Mouse (Mus musculus) intestine, embryonic 15.5 days (tissue): ENCODE results near the gene Tulp1. TPM values are rescaled to one million over a fixed set of nuclear protein-coding genes. Genes with fewer than 3 reads are reported as not detected.
"Not testable (repeated sequence)": the region's sequence is repeated elsewhere in the genome, so short reads cannot be mapped to it uniquely, and the experiment has no call there.

Source experiments
- ATAC-seq: fragments of 200-750 bp; cut with Nextera tagmentation; 2 replicates; pipeline ENCODE4 v1.8.0; 2017; ENCODE audit warnings: moderate TSS enrichment, moderate library complexity
- H3K27ac ChIP-seq: fragments of 300-500 bp; sonication (generic); 2 replicates; pipeline ENCODE4 v1.5.1; 2015; ENCODE audit warnings: mild to moderate bottlenecking, inconsistent platforms
- H3K27me3 ChIP-seq: fragments of 300-500 bp; sonication (generic); replicated peaks from 2 replicates; pipeline ENCODE4 v1.6.1; 2015; ENCODE audit warnings: inconsistent platforms
- H3K36me3 ChIP-seq: fragments of 300-500 bp; sonication (generic); 2 replicates; pipeline ENCODE4 v1.6.1; 2015; ENCODE audit warnings: inconsistent platforms
- H3K4me1 ChIP-seq: fragments of 300-500 bp; sonication (generic); replicated peaks from 2 replicates; pipeline ENCODE4 v1.6.1; 2015; ENCODE audit warnings: inconsistent platforms
- H3K4me2 ChIP-seq: fragments of 300-500 bp; sonication (generic); replicated peaks from 2 replicates; pipeline ENCODE4 v1.6.1; 2015; ENCODE audit warnings: mild to moderate bottlenecking, inconsistent platforms
- H3K4me3 ChIP-seq: fragments of 300-500 bp; sonication (generic); replicated peaks from 2 replicates; pipeline ENCODE4 v1.5.1; 2015; ENCODE audit warnings: inconsistent platforms
- H3K9ac ChIP-seq: fragments of 300-500 bp; sonication (generic); 2 replicates; pipeline ENCODE4 v1.6.1; 2015; ENCODE audit warnings: inconsistent platforms
- H3K9me3 ChIP-seq: fragments of 300-500 bp; sonication (generic); 2 replicates; pipeline ENCODE4 v1.6.1; 2016; ENCODE audit warnings: inconsistent platforms
- WGBS: fragments of 180-500 bp; shearing (Covaris S2); methylation state at CpG from one replicate; pipeline ENCODE4 v1.1.7; 2015; 5-methylcytosine and 5-hydroxymethylcytosine counted together
- polyA plus RNA-seq: library from polyadenylated mRNA; unstranded; fragments of >200 nt; fragmentation: Nextera tagmentation; extraction: Ambion mirVana; gene quantifications from 2 replicates; pipeline ENCODE4 v1.2.1, GENCODE M21; 2015

Tulp1 gene
- 3.6 and 4.1 TPM in 2 replicates for polyA plus RNA-seq

- H3K27ac ChIP-seq: no peak within 1 kb of the TSS
- H3K4me2 ChIP-seq: peak within 1 kb of the TSS; percentile 55
- H3K27me3 ChIP-seq: peaks cover 33% of the 10 kb centered on the region
- H3K9me3 ChIP-seq: no peaks in the 10 kb centered on the region
- peak within 1 kb of the TSS; percentile 28; the same call in 1 of the 2 replicates for H3K9ac ChIP-seq
- no peaks in the 10 kb centered on the region for H3K36me3 ChIP-seq
- peak within 1 kb of the TSS; percentile 24 for H3K4me3 ChIP-seq
- no peak; the same call in 1 of the 2 replicates for ATAC-seq
- peaks cover 22% of the 10 kb centered on the region for H3K4me1 ChIP-seq
- WGBS: 48% methylated on average over 8 of the region's 8 CpGs
These were observed at the start of gene Tulp1 for GRCm38 (mm10) chr17:28365122-28365521. Gene Tulp1 (minus strand): TSS chr17:28365222.

GRCm38 (mm10) chr17:28411381-28411960 lies 46.4 kb upstream of the Tulp1 start:
- Histone ChIP-seq H3K27ac (no peak overlapping the region), H3K9ac (no peak overlapping the region), H3K9me3 (no peaks in the 10 kb centered on the region), H3K4me1 (no peaks in the 10 kb centered on the region), H3K36me3 (peaks cover 7% of the 10 kb centered on the region; the same call in 1 of the 2 replicates), H3K27me3 (no peaks in the 10 kb centered on the region), H3K4me2 (no peak overlapping the region), H3K4me3 (no peak overlapping the region)
- ATAC-seq: no peak
- WGBS: 78% methylated on average over 10 of the region's 10 CpGs

- Histone ChIP-seq H3K4me1 (no peaks in the 10 kb centered on the region), H3K9ac (no peak overlapping the region), H3K4me2 (no peak overlapping the region), H3K36me3 (peaks cover 11% of the 10 kb centered on the region; the same call in 1 of the 2 replicates), H3K9me3 (no peaks in the 10 kb centered on the region), H3K27ac (no peak overlapping the region), H3K4me3 (no peak overlapping the region), H3K27me3 (no peaks in the 10 kb centered on the region)
- ATAC-seq: no peak
- 87% methylated on average over 4 of the region's 4 CpGs for WGBS
These were observed 45.7 kb upstream of the Tulp1 start for GRCm38 (mm10) chr17:28410731-28411130.

- Histone ChIP-seq H3K27me3 (no peaks in the 10 kb centered on the region), H3K36me3 (peaks cover 11% of the 10 kb centered on the region; the same call in 1 of the 2 replicates), H3K4me3 (no peak overlapping the region), H3K9me3 (no peaks in the 10 kb centered on the region), H3K4me2 (no peak overlapping the region), H3K4me1 (no peaks in the 10 kb centered on the region), H3K27ac (peak overlapping the region; percentile 27; the same call in 1 of the 2 replicates), H3K9ac (no peak overlapping the region)
- ATAC-seq: peak; percentile 57
- 57% methylated on average over 5 of the region's 5 CpGs for WGBS
These were observed 43.4 kb upstream of the Tulp1 start for GRCm38 (mm10) chr17:28408251-28408918.

DNA sequence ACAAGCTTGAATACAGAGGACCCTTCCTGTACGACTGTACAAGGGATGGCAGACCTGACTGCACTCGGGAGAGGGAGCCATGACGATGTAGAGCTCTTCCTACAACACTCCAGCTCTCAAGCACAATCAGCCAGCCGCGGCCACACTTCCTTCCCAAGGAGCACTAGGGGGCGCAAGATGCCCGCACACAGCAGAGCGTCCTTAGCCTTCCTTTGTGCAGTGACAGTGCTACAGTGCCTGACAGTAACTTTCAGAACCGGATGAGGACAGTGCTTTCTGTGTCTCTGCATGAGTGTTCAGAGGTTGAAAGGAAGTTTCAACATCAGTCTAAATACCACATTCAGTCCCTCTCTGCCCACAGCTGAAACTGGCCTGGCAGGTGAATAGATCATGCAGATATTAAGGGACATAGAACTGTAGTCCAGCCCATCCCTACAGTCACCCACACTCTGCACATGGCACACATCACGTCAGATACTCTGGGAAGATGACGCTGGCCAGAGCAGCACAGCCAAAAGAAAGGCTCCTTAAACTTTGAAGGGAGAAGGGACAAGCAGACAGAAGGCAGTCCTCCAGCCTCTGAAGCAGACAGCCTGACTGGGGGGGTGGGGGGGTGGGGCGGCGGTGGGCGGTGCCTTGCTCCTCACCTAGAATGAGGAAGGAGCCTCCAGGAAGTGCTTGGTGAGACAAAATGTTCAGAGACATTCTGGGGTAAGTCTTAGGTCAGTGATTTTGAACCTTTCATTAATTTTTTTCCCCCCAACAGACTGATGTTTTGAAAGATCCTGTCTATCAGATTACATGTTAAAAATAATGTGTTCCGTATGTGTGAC lies 42.6 kb upstream of the Tulp1 start:
- Histone ChIP-seq H3K9ac (no peak overlapping the region), H3K27ac (0 out of 2 replicates have a peak overlapping the region, but pooled peaks have one; percentile 36), H3K36me3 (peaks cover 11% of the 10 kb centered on the region; the same call in 1 of the 2 replicates), H3K27me3 (no peaks in the 10 kb centered on the region), H3K4me1 (no peaks in the 10 kb centered on the region), H3K9me3 (no peaks in the 10 kb centered on the region), H3K4me2 (no peak overlapping the region), H3K4me3 (no peak overlapping the region)
- WGBS: 42% methylated on average over 15 of the region's 15 CpGs
- ATAC-seq: peak; percentile 84

DNA sequence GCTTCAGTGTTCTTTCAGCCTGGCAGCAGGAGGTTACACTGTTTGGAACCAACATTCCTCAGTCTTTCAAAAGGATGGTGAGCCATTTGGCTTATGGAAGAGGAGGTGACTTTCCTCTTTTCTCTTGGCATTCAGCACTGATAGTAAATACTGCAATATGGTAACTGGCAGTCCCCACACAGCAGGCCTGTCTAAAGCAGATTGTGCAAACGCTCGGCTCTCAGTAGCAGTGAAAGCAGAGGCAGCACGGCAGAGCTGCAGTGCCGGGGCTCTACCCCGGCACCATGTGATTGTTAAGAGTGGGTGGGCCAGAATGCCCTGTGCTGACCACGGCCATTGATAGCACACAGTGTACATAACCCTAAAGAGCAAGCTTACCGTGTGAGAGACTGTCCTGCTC lies 41.4 kb upstream of the Tulp1 start:
- no peak for ATAC-seq
- no peak overlapping the region for H3K27ac ChIP-seq
- 90% methylated on average over 7 of the region's 7 CpGs for WGBS
- no peaks in the 10 kb centered on the region for H3K27me3 ChIP-seq
- no peaks in the 10 kb centered on the region for H3K9me3 ChIP-seq
- no peaks in the 10 kb centered on the region for H3K4me1 ChIP-seq
- H3K4me2 ChIP-seq: no peak overlapping the region
- no peak overlapping the region for H3K9ac ChIP-seq
- H3K36me3 ChIP-seq: peaks cover 11% of the 10 kb centered on the region; the same call in 1 of the 2 replicates
- H3K4me3 ChIP-seq: no peak overlapping the region

- H3K9me3 ChIP-seq, H3K27ac ChIP-seq, H3K36me3 ChIP-seq, H3K4me2 ChIP-seq, ATAC-seq, H3K4me3 ChIP-seq, H3K4me1 ChIP-seq, H3K9ac ChIP-seq, H3K27me3 ChIP-seq: not testable (repeated sequence)
- whole genome bisulfite sequencing: 96% methylated on average over 2 of the region's 2 CpGs
These were observed 39.7 kb upstream of the Tulp1 start for GRCm38 (mm10) chr17:28404745-28405144.

- Histone ChIP-seq H3K4me1 (no peaks in the 10 kb centered on the region), H3K36me3 (peaks cover 7% of the 10 kb centered on the region; the same call in 1 of the 2 replicates), H3K9ac (no peak overlapping the region), H3K27ac (no peak overlapping the region), H3K4me2 (no peak overlapping the region), H3K9me3 (no peaks in the 10 kb centered on the region), H3K27me3 (no peaks in the 10 kb centered on the region), H3K4me3 (no peak overlapping the region)
- ATAC-seq: no peak
- WGBS: 97% methylated on average over 11 of the region's 11 CpGs
These were observed 39.3 kb upstream of the Tulp1 start for GRCm38 (mm10) chr17:28404301-28404700.

GRCm38 (mm10) chr17:28394994-28395393 lies 30.0 kb upstream of the Tulp1 start:
- no peaks in the 10 kb centered on the region for H3K27me3 ChIP-seq
- H3K4me3 ChIP-seq: no peak overlapping the region
- ATAC-seq: no peak
- no peak overlapping the region for H3K9ac ChIP-seq
- H3K27ac ChIP-seq: no peak overlapping the region
- H3K4me1 ChIP-seq: peaks cover 4% of the 10 kb centered on the region; the same call in 1 of the 2 replicates
- WGBS: 82% methylated on average over 7 of the region's 7 CpGs
- no peaks in the 10 kb centered on the region for H3K9me3 ChIP-seq
- peaks cover 3% of the 10 kb centered on the region; the same call in 1 of the 2 replicates for H3K36me3 ChIP-seq
- no peak overlapping the region for H3K4me2 ChIP-seq

DNA sequence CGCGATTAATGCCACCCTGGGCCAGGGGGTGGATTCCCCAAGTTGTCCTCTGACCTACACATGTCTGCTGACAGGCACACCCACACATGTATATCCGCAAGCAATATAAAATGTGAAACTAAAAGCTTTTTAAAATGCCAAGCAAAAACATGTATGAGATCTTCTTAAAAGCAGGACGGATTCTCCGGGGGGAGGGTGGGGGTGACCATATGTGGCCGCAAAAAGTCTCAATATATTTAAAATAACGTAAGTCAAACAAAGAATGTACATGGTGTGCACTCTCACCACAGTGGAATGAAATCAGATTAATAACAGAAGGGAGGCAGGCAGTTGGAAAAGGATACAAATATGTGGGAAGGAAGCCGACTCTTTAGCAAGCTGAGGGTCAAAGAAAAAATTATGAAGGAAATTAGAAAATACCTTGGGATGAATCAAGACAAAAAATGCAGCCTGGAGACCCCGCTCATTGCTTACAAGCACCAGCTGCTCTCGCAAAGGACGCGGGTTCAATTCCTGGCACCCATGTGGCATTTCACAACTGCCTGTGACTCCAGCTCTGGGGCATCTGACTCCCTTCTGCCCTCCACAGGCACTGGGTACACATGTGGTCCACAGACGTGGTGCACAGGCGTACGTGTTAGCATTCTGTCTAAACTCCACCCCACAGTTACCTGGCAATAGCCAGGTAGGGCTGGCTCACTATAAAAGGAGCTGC lies 29.2 kb upstream of the Tulp1 start:
- WGBS: 60% methylated on average over 15 of the region's 15 CpGs

GRCm38 (mm10) chr17:28391568-28392432 lies 26.8 kb upstream of the Tulp1 start:
- Histone ChIP-seq H3K4me3 (no peak overlapping the region), H3K4me2 (peak overlapping the region; percentile 39), H3K36me3 (no peaks in the 10 kb centered on the region), H3K27me3 (no peaks in the 10 kb centered on the region; the same call in 1 of the 2 replicates), H3K9ac (no peak overlapping the region), H3K9me3 (no peaks in the 10 kb centered on the region), H3K4me1 (peaks cover 4% of the 10 kb centered on the region; the same call in 1 of the 2 replicates), H3K27ac (no peak overlapping the region)
- 11% methylated on average over 23 of the region's 25 CpGs for WGBS
- ATAC-seq: no peak

More for the DNA sequence above, 29.2 kb upstream of the Tulp1 start:
- H3K9ac ChIP-seq: no peak overlapping the region
- ATAC-seq: no peak
- H3K4me2 ChIP-seq: no peak overlapping the region
- H3K27me3 ChIP-seq: no peaks in the 10 kb centered on the region
- H3K4me3 ChIP-seq: no peak overlapping the region
- peaks cover 3% of the 10 kb centered on the region; the same call in 1 of the 2 replicates for H3K36me3 ChIP-seq
- H3K4me1 ChIP-seq: peaks cover 4% of the 10 kb centered on the region; the same call in 1 of the 2 replicates
- no peak overlapping the region for H3K27ac ChIP-seq
- no peaks in the 10 kb centered on the region for H3K9me3 ChIP-seq
